Mouse (Mus musculus) CD4-positive, CD25-positive, alpha-beta regulatory T cell, adult 2 months (primary cell): ENCODE data around the gene Gpr37l1.

Source experiments
- DNase-seq: peaks from one replicate; pipeline ENCODE4 v3.0.0-alpha.2; 2012; ENCODE audit warnings: low read depth, low spot score

The Gpr37l1 gene

GRCm38 (mm10) chr1:135147702-135148058 lies 19.8 kb downstream of the Gpr37l1 start:
- no peak for DNase-seq

- peak; percentile 61 for DNase-seq
Observed at GRCm38 (mm10) chr1:135146946-135147701, 20.4 kb downstream of the Gpr37l1 start.

DNA sequence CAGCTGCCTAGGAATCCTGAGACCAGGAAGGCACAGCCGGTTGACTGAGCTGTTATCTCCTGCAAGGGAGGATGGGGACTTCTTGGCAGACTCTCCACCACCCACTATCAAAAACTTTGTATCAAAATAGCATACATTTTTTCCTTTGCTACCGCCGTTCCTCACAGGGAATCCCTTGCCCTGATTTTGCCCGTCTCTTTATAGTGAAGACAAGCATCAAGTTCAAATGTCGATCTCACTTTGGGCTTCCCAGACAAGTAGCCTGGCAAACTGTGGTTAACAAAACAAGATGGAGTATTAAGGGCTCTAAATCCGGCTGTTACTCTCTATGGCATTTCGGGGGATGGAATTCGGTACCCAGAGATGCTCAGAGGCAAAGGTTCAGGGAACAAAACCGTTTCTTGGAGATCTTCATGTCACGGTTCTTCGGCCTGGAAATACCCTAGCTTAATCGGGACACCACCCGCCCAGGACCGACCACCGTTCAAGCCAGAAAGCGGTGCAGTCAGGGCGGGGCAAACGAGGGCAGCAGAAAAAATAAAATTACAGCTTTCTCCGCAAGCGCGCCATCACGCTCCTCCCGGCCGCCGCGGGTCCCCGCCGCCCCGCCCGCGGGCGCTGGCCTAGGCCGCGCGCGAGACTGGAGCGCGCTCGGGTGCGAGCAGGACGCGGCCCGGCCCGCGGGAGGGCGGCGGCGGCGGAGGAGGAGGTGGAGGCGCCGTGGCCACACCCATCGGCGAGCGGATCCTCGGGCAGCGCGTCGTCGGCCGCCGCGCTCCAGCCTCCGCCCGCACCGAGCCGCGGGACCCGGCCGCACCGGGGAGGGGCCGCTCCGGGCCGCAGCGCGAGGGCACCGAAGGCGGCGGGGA lies 21.2 kb downstream of the Gpr37l1 start, which contains the start of gene Arl8a:
TSS of gene Arl8a (plus strand) at position 748 of the 869 bp plus-strand sequence.
- DNase-seq = peak; percentile 87

GRCm38 (mm10) chr1:135143940-135144339 lies 23.5 kb downstream of the Gpr37l1 start:
- peak; percentile 58 for DNase-seq

GRCm38 (mm10) chr1:135142452-135142851 lies 25.0 kb downstream of the Gpr37l1 start:
- no peak for DNase-seq

GRCm38 (mm10) chr1:135139906-135140305 lies 27.6 kb downstream of the Gpr37l1 start:
- DNase-seq = peak; percentile 52

DNA sequence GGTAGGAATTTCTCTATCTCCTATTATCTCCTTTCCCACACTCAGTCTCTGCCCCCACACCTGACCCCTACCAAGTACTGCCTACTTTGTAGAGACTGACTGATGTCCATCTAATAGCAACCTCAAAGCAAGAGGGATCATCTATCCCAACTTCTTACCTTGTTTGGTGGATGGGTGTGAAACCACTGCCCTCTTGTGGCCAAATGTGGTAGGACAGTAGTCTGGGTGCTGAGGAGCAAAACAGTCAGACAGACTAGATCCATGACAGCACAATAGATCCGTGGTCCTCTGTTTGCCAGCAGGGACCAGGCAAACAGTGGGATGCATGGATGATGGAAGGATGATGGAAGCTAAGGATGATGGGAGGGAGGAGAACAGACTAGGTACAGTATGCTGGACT lies 31.0 kb downstream of the Gpr37l1 start:
- DNase-seq = peak; percentile 92

DNA sequence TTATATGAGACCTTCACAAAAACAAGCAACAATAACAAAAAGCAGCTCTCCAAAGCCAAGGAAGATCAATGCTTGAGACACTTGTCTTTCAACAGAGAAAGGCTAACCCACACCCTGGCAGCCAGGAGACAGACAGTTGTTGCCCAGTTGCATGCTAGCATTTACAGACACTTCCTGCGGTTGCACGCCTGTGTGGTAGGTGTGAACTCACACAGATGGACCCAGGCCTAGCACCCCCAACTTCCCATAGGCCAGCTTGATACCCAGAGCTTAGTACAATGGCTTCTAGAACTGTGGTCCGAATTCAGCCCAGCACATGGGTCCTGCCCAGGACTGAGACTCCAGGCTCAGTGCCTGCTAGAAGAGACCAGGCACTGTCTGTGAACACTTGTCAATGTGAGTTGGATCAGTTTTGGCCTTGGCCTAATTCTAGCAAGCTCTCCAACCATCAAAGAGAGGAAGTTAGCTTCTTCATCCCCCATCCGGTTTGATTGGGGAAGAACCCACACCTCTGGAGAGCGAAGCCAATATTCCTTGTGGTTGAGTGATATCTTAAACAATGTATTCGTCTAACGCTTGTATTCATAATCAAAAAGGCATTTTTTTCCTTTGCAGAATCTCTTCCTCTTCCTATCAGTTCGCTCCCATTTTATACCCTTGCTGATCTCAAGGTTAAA lies 32.2 kb downstream of the Gpr37l1 start:
- DNase-seq = peak; percentile 28

DNA sequence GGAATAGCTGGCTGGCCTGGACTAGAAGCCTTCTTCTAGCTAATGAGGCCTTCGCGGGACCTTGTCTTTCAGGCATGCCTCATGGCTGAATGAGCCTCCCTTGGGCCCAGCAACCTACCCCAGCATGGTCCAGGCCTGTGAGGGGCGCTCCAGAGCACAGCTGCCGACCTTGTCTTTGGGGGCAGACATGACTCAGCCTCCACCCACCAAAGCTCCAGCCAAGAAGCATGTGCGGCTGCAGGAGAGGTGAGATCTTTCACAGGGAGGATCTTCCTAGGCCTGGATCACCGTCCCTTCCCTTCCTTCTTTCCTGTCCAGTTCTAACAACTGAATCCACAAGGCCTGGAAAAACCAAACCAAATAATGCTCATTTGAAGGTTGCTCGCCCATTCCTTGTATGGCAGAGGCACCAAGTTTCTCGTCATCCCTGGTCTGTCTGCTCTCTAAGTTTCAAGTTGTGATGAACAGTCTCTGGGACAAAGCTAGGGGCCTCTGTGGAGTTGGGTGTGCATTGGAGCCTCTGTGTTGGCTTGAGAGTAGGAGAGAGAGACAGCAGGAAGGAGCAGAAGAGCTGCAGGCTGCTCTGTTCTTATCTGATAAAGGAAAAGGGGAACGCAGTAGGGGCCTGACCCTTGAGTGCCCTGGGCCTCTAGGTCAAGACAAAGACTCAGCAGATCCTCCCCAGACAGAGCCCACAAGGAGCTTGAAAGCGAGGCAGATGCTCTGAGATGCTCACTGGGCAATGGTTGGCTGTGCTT lies 33.6 kb downstream of the Gpr37l1 start:
- peak; percentile 56 for DNase-seq

- DNase-seq = peak; percentile 78
Observed at GRCm38 (mm10) chr1:135132893-135133369, 34.5 kb downstream of the Gpr37l1 start.

GRCm38 (mm10) chr1:135132473-135132872 lies 35.0 kb downstream of the Gpr37l1 start, which contains the start of gene Ptpn7:
Gene Ptpn7, plus strand, starts transcription at chr1:135132700.
- peak; percentile 96 for DNase-seq

DNA sequence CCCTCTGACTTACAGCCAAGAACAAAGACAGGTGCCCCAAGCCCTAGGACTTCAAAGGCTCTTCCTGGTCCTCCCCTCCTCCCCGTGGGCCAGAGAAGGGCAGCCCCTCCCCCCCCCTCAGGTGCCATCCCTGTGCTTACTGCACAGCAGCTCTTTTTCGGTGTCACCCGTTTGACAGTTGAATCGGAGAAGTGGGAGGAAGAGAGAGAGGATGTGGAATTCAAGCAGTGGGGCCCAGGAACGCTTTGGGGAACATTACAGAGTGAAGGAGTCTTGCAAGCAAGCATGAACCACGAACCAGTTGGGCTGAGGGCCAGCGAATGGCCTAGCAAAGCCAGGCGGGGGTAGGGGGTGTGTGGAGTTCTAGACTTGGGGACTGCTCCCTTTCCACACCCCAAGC lies 35.9 kb downstream of the Gpr37l1 start:
- DNase-seq = peak; percentile 56

GRCm38 (mm10) chr1:135131034-135131433 lies 36.4 kb downstream of the Gpr37l1 start:
- peak; percentile 78 for DNase-seq

GRCm38 (mm10) chr1:135130376-135131018 lies 37.0 kb downstream of the Gpr37l1 start:
- peak; percentile 37 for DNase-seq

- peak; percentile 43 for DNase-seq
Observed at GRCm38 (mm10) chr1:135129543-135130183, 37.8 kb downstream of the Gpr37l1 start.

DNA sequence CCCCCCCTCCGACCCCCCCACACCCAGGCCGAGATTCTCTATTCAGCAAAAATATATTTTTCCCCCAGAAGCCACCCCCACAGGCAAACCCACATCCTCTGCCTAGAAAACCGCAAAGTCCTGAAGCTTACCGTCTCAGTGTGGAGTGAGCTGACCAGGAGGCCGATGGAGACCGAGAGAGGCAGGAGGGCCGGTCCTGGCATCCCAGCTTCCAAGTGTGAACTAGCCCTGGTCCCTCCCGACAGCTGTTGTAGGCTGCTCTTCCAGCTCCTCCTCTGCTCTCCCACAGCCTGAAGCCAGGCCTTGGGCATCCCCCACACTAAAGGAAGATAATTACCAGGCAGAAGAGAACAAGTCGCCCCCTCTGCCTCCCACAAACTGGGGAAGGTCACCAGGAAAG lies 38.5 kb downstream of the Gpr37l1 start:
- DNase-seq = peak; percentile 54

DNA sequence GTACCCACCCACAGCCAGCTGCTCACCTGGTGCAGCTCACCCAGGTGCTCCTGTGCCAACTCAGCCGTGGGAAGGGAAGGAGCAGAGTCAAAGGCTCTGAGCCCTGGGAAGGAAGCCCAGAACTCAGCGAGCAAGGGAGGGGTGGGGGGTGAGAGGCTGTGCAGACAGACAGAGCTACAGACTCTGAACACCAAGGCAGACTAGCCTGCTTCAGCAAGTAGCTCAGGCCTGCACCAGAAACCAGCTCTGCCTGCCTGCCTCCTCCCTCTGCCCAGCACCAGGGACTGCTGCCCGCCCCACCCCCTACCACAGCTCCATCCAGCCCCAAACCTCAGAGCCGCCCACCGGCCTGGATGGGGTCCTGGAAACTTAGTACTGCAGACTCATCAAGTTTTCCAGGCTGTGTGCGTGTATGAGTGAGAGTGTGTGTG lies 39.5 kb downstream of the Gpr37l1 start:
- DNase-seq = peak; percentile 66

GRCm38 (mm10) chr1:135126443-135127027 lies 40.9 kb downstream of the Gpr37l1 start:
- no peak for DNase-seq

GRCm38 (mm10) chr1:135125990-135126389 lies 41.5 kb downstream of the Gpr37l1 start:
- DNase-seq = no peak
